Mouse (Mus musculus): ENCODE results near the gene Mmd2. TPM values are rescaled to one million over a fixed set of nuclear protein-coding genes. Genes with fewer than 3 reads are reported as not detected.

Gene Mmd2
- 100 to 1,000 TPM; 103 to 104 TPM for total RNA-seq (2021)
- long read RNA-seq, experiment 1, transcript Mmd2-201 (7 exons, 3,317 nt), result major isoform, 250 of 286 reads
- long read RNA-seq, experiment 1, partial matches to known transcripts, result 3 of 286 reads
- long read RNA-seq, experiment 1, other reads (novel, unspliced or antisense), result 33 of 286 reads
- long read RNA-seq, experiment 2, transcript Mmd2-201 (7 exons, 3,317 nt), result major isoform, 219 of 250 reads
- long read RNA-seq, experiment 2, partial matches to known transcripts, result 6 of 250 reads
- long read RNA-seq, experiment 2, other reads (novel, unspliced or antisense), result 25 of 250 reads

- Histone ChIP-seq H3K4me3 (peak within 1 kb of the TSS; percentile 72), H3K27ac (peak within 1 kb of the TSS; percentile 95)
- peak; percentile 64 to 65 for DNase-seq (ENCODE audit: extremely low spot score in 1 of 2, low spot score in 2 of 2)
- intact Hi-C loops (cut with DNase I), result loop anchor here (5.0 kb wide), 1 partner anchor 209 kb away; the partner anchor contains the start of gene Tnrc18
- TF ChIP-seq CTCF (IDR thresholded peaks at IDR 0.05), result no peak
Measured at GRCm38 (mm10) chr5:142608259-142608988, at the start of gene Mmd2. Gene Mmd2 (minus strand): TSS chr5:142608800.

- intact Hi-C loops (cut with DNase I), result no loop called here
- DNase-seq (ENCODE audit: extremely low spot score in 1 of 2, low spot score in 2 of 2), result no peak
- no peak for TF ChIP-seq CTCF (IDR thresholded peaks at IDR 0.05)
Measured at GRCm38 (mm10) chr5:142652266-142652665, 43.7 kb upstream of the Mmd2 start.

GRCm38 (mm10) chr5:142650794-142651497, 42.3 kb upstream of the Mmd2 start:
- TF ChIP-seq CTCF (IDR thresholded peaks at IDR 0.05), result no peak
- Histone ChIP-seq H3K27ac (no peak overlapping the region), H3K4me3 (no peak overlapping the region)
- intact Hi-C loops (cut with DNase I), result no loop called here
- DNase-seq (ENCODE audit: extremely low spot score in 1 of 2, low spot score in 2 of 2), result no peak

More at GRCm38 (mm10) chr5:142652266-142652665, 43.7 kb upstream of the Mmd2 start:
- Histone ChIP-seq H3K4me3 (no peak overlapping the region), H3K27ac (no peak overlapping the region)

- no peak overlapping the region for H3K4me3 ChIP-seq
- no peak for TF ChIP-seq CTCF (IDR thresholded peaks at IDR 0.05)
- no peak for DNase-seq (ENCODE audit: extremely low spot score in 1 of 2, low spot score in 2 of 2)
- intact Hi-C loops (cut with DNase I), result no loop called here
- H3K27ac ChIP-seq, result no peak overlapping the region
Measured at GRCm38 (mm10) chr5:142650390-142650789, 41.8 kb upstream of the Mmd2 start.

GRCm38 (mm10) chr5:142649460-142650050, 41.0 kb upstream of the Mmd2 start:
- intact Hi-C loops (cut with DNase I), result no loop called here
- no peak for TF ChIP-seq CTCF (IDR thresholded peaks at IDR 0.05)
- Histone ChIP-seq H3K4me3 (no peak overlapping the region), H3K27ac (no peak overlapping the region)
- DNase-seq (ENCODE audit: extremely low spot score in 1 of 2, low spot score in 2 of 2), result no peak

- intact Hi-C loops (cut with DNase I), result no loop called here
- Histone ChIP-seq H3K4me3 (no peak overlapping the region), H3K27ac (no peak overlapping the region)
- DNase-seq (ENCODE audit: extremely low spot score in 1 of 2, low spot score in 2 of 2), result no peak
- no peak for TF ChIP-seq CTCF (IDR thresholded peaks at IDR 0.05)
Measured at GRCm38 (mm10) chr5:142648162-142648561, 39.6 kb upstream of the Mmd2 start.

- Histone ChIP-seq H3K27ac (no peak overlapping the region), H3K4me3 (no peak overlapping the region)
- no peak for TF ChIP-seq CTCF (IDR thresholded peaks at IDR 0.05)
- DNase-seq (ENCODE audit: extremely low spot score in 1 of 2, low spot score in 2 of 2), result no peak
- intact Hi-C loops (cut with DNase I), result no loop called here
Measured at GRCm38 (mm10) chr5:142641331-142642051, 32.9 kb upstream of the Mmd2 start.

GRCm38 (mm10) chr5:142640088-142640487, 31.5 kb upstream of the Mmd2 start:
- intact Hi-C loops (cut with DNase I), result no loop called here
- Histone ChIP-seq H3K4me3 (no peak overlapping the region), H3K27ac (no peak overlapping the region)
- no peak for TF ChIP-seq CTCF (IDR thresholded peaks at IDR 0.05)
- DNase-seq (ENCODE audit: extremely low spot score in 1 of 2, low spot score in 2 of 2), result no peak

- Histone ChIP-seq H3K4me3 (no peak overlapping the region), H3K27ac (no peak overlapping the region)
- DNase-seq (ENCODE audit: extremely low spot score in 1 of 2, low spot score in 2 of 2), result no peak
- intact Hi-C loops (cut with DNase I), result no loop called here
- no peak for TF ChIP-seq CTCF (IDR thresholded peaks at IDR 0.05)
Measured at GRCm38 (mm10) chr5:142637823-142638222, 29.2 kb upstream of the Mmd2 start.

GRCm38 (mm10) chr5:142630224-142630623, 21.6 kb upstream of the Mmd2 start:
- no peak for TF ChIP-seq CTCF (IDR thresholded peaks at IDR 0.05)
- Histone ChIP-seq H3K4me3 (peak overlapping the region; percentile 65), H3K27ac (peak overlapping the region; percentile 88; the same call in 1 of the 2 replicates)
- intact Hi-C loops (cut with DNase I), result loop anchor here (2.0 kb wide), 1 partner anchor 87 kb away; no protein-coding TSS in a partner anchor
- DNase-seq (ENCODE audit: extremely low spot score in 1 of 2, low spot score in 2 of 2), result no peak

GRCm38 (mm10) chr5:142629663-142630025, 21.0 kb upstream of the Mmd2 start:
- no peak for TF ChIP-seq CTCF (IDR thresholded peaks at IDR 0.05)
- no peak for DNase-seq (ENCODE audit: extremely low spot score in 1 of 2, low spot score in 2 of 2)
- H3K4me3 ChIP-seq, result peak overlapping the region; percentile 65
- intact Hi-C loops (cut with DNase I), result loop anchor here (2.0 to 5.0 kb wide), 2 partner anchors 87 to 152 kb away; no protein-coding TSS in a partner anchor
- peak overlapping the region; percentile 88 for H3K27ac ChIP-seq
